Mouse (Mus musculus) C2C12 (cell line): Measurements from ENCODE around the gene B3galnt1. TPM values are rescaled to one million over a fixed set of nuclear protein-coding genes. Genes with fewer than 3 reads are reported as not detected.
A peak's percentile ranks its signal among the peaks of the same experiment; 100 is the strongest.

ENCODE experiments used
- H3K27me3 ChIP-seq: one replicate; pipeline ENCODE4 v1.6.1; 2011; ENCODE audit not compliant: control insufficient read depth, insufficient read depth, insufficient read length
- H3K36me3 ChIP-seq: one replicate; pipeline ENCODE4 v1.6.1; 2011; ENCODE audit not compliant: control insufficient read depth, insufficient read depth
- H3K4me3 ChIP-seq: one replicate; pipeline ENCODE4 v1.5.1; 2011; ENCODE audit warnings: mild to moderate bottlenecking, control low read depth; ENCODE audit not compliant: poor library complexity, insufficient read depth, severe bottlenecking
- H3K79me2 ChIP-seq: one replicate; pipeline ENCODE4 v1.6.1; 2011; ENCODE audit not compliant: control insufficient read depth, insufficient read depth
- H3K79me3 ChIP-seq: one replicate; pipeline ENCODE4 v1.6.1; 2011; ENCODE audit warnings: low read depth, control low read depth
- H3ac ChIP-seq: one replicate; pipeline ENCODE3; 2011; ENCODE audit warnings: low read depth; ENCODE audit not compliant: control insufficient read depth, insufficient read length
- CEBPB ChIP-seq: IDR thresholded peaks from one replicate; pipeline ENCODE4 v1.6.1; 2011; ENCODE audit warnings: low read depth, mild to moderate bottlenecking, control low read depth, moderate library complexity
- CTCF ChIP-seq: IDR thresholded peaks from one replicate; pipeline ENCODE4 v1.5.1; 2011; ENCODE audit not compliant: control insufficient read depth, insufficient read depth, insufficient read length
- FOSL1 ChIP-seq: IDR thresholded peaks from one replicate; pipeline ENCODE4 v1.8.0; 2011; ENCODE audit warnings: mild to moderate bottlenecking, low read length; ENCODE audit not compliant: poor library complexity, insufficient read depth, severe bottlenecking
- MAX ChIP-seq: IDR thresholded peaks from one replicate; pipeline ENCODE4 v1.6.1; 2011; ENCODE audit warnings: mild to moderate bottlenecking, control low read depth
- MYOD1 ChIP-seq: IDR thresholded peaks from one replicate; pipeline ENCODE4 v1.6.1; 2011; ENCODE audit warnings: low read depth; ENCODE audit not compliant: control insufficient read depth, insufficient read length
- MYOG ChIP-seq: IDR thresholded peaks from one replicate; pipeline ENCODE4 v1.6.1; 2011; ENCODE audit not compliant: control insufficient read depth, insufficient read length; ENCODE audit errors: extremely low read depth
- USF1 ChIP-seq: IDR thresholded peaks from one replicate; pipeline ENCODE4 v1.6.1; 2011; ENCODE audit warnings: low read depth, mild to moderate bottlenecking, control low read depth, moderate library complexity
- polyA plus RNA-seq: library from polyadenylated mRNA; unstranded; fragments of >200 nt; fragmentation: generic; extraction: Trizol; gene quantifications from one replicate; pipeline ENCODE4 v1.2.1, GENCODE M21; 2012; ENCODE audit warnings: missing spikeins

The B3galnt1 gene
- polyA plus RNA-seq, 1 experiment: 4.7 TPM

DNA sequence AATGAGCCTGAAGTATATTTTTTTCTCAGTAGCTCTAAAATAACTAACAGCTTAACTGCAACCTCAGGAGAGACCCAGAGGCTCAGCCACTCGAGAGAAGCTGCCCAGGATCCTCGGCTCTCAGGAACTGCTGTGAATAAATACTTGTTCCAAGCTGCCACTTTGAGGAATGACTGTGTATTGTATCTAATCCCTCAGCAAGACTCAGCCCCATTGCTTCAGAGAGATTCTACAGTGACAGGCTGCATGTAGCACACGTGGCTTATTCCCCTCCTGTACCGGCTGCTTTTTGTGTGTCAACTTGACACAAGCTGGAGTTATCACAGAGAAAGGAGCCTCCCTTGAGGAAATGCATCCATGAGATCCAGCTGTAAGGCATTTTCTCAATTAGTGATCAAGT, 66.1 kb downstream of the B3galnt1 start:
- Histone ChIP-seq H3ac (no peak overlapping the region), H3K4me3 (no peak overlapping the region), H3K36me3 (no peaks in the 10 kb centered on the region), H3K27me3 (no peaks in the 10 kb centered on the region), H3K79me3 (no peaks in the 10 kb centered on the region), H3K79me2 (no peaks in the 10 kb centered on the region)
- no peak for TF ChIP-seq MYOG
- TF ChIP-seq USF1: no peak
- TF ChIP-seq FOSL1: no peak
- no peak for TF ChIP-seq CTCF

DNA sequence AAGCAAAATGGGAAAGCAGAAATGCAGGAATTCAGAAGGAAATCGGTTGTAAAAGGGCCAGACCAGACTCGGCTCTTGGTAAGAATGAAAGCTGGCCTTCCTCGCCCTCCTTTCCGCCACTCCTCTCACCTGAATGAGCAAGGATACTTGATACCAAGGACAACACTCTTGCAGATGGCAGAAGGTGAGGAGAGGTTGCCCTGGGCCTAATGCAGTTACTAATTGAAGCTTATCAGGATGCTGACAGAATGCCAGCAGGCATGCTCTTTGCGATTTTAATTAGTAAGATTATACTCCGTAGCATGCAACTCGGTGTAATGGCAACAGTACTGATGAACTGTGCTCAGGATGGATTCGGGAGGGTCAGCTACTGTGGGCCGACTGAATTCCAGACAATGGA, 67.2 kb downstream of the B3galnt1 start:
- H3ac ChIP-seq: no peak overlapping the region
- H3K79me2 ChIP-seq: no peaks in the 10 kb centered on the region
- H3K36me3 ChIP-seq: no peaks in the 10 kb centered on the region
- H3K79me3 ChIP-seq: no peaks in the 10 kb centered on the region
- no peak overlapping the region for H3K4me3 ChIP-seq
- TF ChIP-seq FOSL1 (no peak), MAX (no peak), MYOD1 (no peak), CTCF (no peak), CEBPB (no peak), USF1 (no peak), MYOG (no peak)
- H3K27me3 ChIP-seq: no peaks in the 10 kb centered on the region

DNA sequence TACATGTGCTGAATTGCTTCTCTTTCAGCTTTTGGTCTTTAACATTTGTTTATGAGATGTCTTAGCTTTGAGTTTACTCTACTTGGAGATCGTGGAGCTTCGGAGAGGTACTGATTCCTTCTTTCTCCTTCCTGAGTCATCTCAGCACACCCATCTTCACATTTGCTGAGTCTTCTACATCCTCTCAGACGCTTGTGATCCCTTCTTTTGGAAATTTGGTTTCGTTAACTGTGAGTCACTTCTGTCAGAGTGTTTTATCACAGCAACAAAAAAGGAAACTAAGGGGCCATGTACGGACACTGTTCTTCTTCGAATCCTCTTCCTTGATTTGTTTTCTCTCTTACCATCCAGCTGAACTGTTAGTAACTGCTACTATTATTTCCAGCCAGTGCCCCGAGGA, 69.2 kb downstream of the B3galnt1 start:
- H3K79me2 ChIP-seq: no peaks in the 10 kb centered on the region
- no peaks in the 10 kb centered on the region for H3K27me3 ChIP-seq
- H3ac ChIP-seq: no peak overlapping the region
- no peak for TF ChIP-seq CTCF
- TF ChIP-seq USF1: no peak
- no peak for TF ChIP-seq MAX
- H3K4me3 ChIP-seq: no peak overlapping the region
- no peaks in the 10 kb centered on the region for H3K36me3 ChIP-seq
- no peaks in the 10 kb centered on the region for H3K79me3 ChIP-seq

DNA sequence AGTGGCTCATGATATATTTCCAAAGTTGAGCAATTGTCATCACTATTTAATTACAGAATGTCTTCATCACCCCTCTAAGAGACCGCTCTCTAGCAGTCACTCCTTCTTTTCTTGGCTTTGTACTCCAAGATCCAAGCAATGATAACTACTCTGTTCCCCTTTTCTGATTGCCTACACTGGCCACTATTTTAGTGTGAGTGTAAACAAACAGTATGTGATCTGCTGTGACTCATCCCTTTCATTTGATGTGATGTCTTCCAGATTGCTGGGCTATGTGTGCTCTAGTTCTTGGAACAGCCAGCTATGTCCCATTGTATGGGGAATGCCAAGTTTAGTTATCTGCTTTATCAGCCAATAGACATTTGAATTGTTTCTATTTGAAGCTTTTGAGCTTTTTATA, 71.4 kb downstream of the B3galnt1 start:
- Histone ChIP-seq H3K79me2 (no peaks in the 10 kb centered on the region), H3K79me3 (no peaks in the 10 kb centered on the region), H3K4me3 (no peak overlapping the region), H3K36me3 (no peaks in the 10 kb centered on the region), H3K27me3 (no peaks in the 10 kb centered on the region), H3ac (no peak overlapping the region)
- TF ChIP-seq MAX (no peak), MYOG (no peak), CTCF (no peak), CEBPB (no peak), MYOD1 (no peak), USF1 (no peak), FOSL1 (no peak)

DNA sequence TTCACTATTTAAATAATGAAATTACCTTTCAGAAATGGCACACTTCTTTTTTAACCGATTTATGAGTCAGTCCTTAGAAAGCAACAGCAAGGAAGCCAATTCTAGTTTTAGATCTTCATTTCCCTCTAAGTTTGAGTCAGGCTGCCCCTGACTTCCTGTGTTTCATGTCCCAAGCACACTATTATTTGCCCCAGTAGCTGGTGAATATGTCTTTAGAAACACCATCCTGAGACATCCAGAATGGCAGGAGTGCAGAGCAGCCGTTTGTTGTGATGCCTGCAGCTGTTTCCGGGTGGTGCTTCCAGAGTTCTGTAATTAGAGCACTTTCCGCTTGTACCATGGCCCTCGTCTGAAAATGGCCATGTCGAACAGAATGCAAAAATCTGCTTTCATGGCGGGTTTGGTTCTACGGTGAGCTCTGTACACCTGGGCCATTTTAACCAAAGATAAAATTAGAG, 73.7 kb downstream of the B3galnt1 start:
- Histone ChIP-seq H3K4me3 (no peak overlapping the region), H3ac (no peak overlapping the region), H3K36me3 (no peaks in the 10 kb centered on the region), H3K79me2 (no peaks in the 10 kb centered on the region), H3K79me3 (no peaks in the 10 kb centered on the region), H3K27me3 (no peaks in the 10 kb centered on the region)
- no peak for TF ChIP-seq CEBPB
- no peak for TF ChIP-seq MAX
- no peak for TF ChIP-seq MYOD1
- no peak for TF ChIP-seq CTCF
- no peak for TF ChIP-seq USF1
- TF ChIP-seq FOSL1: no peak

DNA sequence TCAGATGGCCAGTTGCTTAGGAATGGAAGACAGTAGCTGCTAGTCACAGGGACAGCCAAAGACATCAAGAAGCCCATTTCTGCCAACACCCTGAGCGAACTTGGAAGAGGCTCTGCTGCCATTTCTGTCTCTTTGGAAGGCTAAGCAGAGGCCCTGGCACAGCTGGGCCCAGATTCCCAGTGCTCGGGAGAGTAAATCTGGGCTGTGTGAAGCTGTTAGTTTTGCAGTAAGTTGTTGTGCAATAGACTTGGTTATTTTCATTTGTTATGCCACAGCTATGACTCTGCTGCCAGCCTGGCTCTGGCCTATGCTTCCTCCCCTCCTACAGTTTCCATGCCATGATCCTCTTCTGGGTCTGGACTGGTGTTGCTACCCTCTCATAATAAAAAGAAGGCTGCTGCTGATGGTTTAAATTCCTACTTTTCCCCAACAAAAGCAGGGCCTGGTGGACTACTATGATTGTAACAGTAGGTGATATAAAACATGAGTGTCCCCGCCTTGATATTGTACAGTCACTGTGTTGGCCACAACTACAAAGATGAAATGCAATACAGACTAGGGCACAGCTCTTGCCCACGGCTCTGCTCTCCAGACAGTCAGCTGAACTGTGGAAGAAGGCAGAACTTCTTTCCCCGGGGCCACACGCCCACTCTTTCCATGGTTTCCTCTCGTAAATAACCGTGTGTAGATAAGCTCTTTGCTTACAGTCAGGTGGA, 74.2 kb downstream of the B3galnt1 start:
- Histone ChIP-seq H3ac (no peak overlapping the region), H3K79me3 (no peaks in the 10 kb centered on the region), H3K27me3 (no peaks in the 10 kb centered on the region), H3K4me3 (no peak overlapping the region), H3K36me3 (no peaks in the 10 kb centered on the region), H3K79me2 (no peaks in the 10 kb centered on the region)
- TF ChIP-seq FOSL1: no peak
- TF ChIP-seq CEBPB: peak; percentile 52

Other genes starting within 250 kb of the B3galnt1 start
- gene Nmd3, start 123.0 kb upstream of the B3galnt1 start, polyA plus RNA-seq: 73.0 TPM